Mouse (Mus musculus): ENCODE measurements at regions not wholly inside any gene's neighbourhood (a gene's known extent, or its start where the extent isn't known, plus 50 kb on each side); places are given as distances from the start of the nearest gene placed in this dataset.

DNA sequence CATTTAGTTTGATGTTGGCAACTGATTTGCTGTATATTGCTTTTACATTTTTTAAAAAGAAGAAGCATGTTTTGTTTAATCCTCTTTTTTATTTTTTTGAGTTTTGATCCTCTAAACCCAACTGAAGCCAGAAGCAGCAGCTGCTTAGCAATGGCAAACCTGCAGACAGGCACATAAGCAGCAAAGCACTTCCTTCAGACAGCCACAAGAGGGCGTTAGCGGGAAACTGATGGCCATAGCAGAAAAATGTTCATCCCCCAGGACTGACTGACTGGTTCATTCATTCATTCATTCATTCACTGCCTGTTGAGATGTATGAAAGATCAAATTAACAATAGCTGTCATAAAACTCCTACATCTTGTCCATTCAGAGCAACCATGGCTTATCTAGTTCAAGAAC lies 92.3 kb downstream of the Setd4 start:
- WGBS (ENCODE audit: insufficient replicate concordance): 0% methylated on average over 2 of the region's 2 CpGs
- Histone ChIP-seq H3K9me3 (replicated peaks; ENCODE audit: control insufficient read depth, low read length) (no peaks in the 10 kb centered on the region), H3K27me3 (ENCODE audit: control insufficient read depth, insufficient read depth, low read depth, low read length) (no peaks in the 10 kb centered on the region), H3K9ac (ENCODE audit: low read depth, low read length) (no peak overlapping the region), H3K27ac (ENCODE audit: low read length) (no peak overlapping the region), H3K4me1 (ENCODE audit: control insufficient read depth, low read depth, low read length) (no peaks in the 10 kb centered on the region), H3K36me3 (ENCODE audit: control insufficient read depth, insufficient read depth) (no peaks in the 10 kb centered on the region), H3K4me2 (ENCODE audit: low read depth, low read length) (no peak overlapping the region), H3K4me3 (ENCODE audit: low read depth, low read length) (no peak overlapping the region)
- ATAC-seq (ENCODE audit: low read depth): no peak

DNA sequence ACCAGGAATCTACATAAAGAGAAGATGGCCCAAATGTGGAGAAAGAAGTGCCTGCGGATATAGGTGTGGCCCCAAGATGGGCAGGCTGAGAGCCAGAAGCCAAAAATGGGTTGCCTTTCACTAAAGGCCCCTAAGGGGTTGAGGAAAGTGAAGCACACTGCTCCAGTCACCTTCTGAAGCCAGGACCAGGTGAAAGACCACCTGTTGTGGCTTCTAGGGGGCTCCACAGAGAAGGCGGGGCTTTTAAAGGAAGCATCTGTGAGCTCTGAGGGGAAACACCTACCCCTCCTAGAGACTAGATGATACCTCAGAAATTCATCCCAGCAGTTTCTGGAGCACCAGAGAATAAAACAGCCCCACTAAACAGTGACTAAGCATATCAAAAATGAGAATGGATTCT lies 105.1 kb downstream of the Setd4 start:
- ATAC-seq (ENCODE audit: low read depth): no peak
- Histone ChIP-seq H3K27ac (ENCODE audit: low read length) (no peak overlapping the region), H3K4me1 (ENCODE audit: control insufficient read depth, low read depth, low read length) (no peaks in the 10 kb centered on the region), H3K4me3 (ENCODE audit: low read depth, low read length) (no peak overlapping the region), H3K9ac (ENCODE audit: low read depth, low read length) (no peak overlapping the region), H3K36me3 (ENCODE audit: control insufficient read depth, insufficient read depth) (no peaks in the 10 kb centered on the region), H3K4me2 (ENCODE audit: low read depth, low read length) (no peak overlapping the region), H3K9me3 (replicated peaks; ENCODE audit: control insufficient read depth, low read length) (peaks cover 3% of the 10 kb centered on the region; the same call in 1 of the 2 replicates), H3K27me3 (ENCODE audit: control insufficient read depth, insufficient read depth, low read depth, low read length) (no peaks in the 10 kb centered on the region)
- WGBS (ENCODE audit: insufficient replicate concordance): 72% methylated on average over 2 of the region's 2 CpGs

DNA sequence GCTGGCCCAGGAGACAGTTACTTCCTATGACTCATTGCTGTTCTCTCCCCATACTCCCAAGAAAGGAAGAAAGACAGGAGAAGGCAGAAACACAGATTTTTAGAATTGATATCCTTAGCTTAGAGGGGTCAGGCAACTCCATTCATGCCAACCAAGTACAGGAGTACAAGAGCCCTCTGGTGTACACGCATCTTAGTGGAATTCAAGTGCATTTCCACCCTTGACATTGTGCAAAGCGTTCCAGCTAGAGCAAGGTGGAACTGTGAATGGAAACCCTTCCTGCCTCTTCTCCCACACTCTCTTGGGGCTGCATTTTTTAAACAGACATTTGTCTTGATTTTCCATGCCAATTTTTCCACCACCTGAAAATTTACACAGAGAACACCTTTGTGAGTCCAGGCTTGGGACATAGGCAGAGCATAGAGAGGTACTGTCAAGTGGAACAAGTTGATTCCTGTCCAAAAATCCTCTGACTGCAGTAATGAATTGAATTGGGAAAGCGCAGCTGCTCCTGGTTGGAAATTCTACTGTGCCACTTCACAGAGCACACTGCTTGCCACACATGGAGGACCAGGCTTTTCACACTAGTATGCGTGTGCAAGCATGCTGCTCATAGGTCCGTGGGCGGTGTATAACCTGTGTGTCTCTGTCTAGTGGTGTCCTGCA lies 110.4 kb downstream of the Setd4 start:
- Histone ChIP-seq H3K9ac (ENCODE audit: low read depth, low read length) (no peak overlapping the region), H3K4me2 (ENCODE audit: low read depth, low read length) (no peak overlapping the region), H3K27ac (ENCODE audit: low read length) (no peak overlapping the region), H3K4me3 (ENCODE audit: low read depth, low read length) (no peak overlapping the region), H3K36me3 (ENCODE audit: control insufficient read depth, insufficient read depth) (no peaks in the 10 kb centered on the region), H3K9me3 (replicated peaks; ENCODE audit: control insufficient read depth, low read length) (no peaks in the 10 kb centered on the region), H3K27me3 (ENCODE audit: control insufficient read depth, insufficient read depth, low read depth, low read length) (no peaks in the 10 kb centered on the region), H3K4me1 (ENCODE audit: control insufficient read depth, low read depth, low read length) (no peaks in the 10 kb centered on the region)
- ATAC-seq (ENCODE audit: low read depth): no peak
- 60% methylated on average over 6 of the region's 6 CpGs for WGBS (ENCODE audit: insufficient replicate concordance)

DNA sequence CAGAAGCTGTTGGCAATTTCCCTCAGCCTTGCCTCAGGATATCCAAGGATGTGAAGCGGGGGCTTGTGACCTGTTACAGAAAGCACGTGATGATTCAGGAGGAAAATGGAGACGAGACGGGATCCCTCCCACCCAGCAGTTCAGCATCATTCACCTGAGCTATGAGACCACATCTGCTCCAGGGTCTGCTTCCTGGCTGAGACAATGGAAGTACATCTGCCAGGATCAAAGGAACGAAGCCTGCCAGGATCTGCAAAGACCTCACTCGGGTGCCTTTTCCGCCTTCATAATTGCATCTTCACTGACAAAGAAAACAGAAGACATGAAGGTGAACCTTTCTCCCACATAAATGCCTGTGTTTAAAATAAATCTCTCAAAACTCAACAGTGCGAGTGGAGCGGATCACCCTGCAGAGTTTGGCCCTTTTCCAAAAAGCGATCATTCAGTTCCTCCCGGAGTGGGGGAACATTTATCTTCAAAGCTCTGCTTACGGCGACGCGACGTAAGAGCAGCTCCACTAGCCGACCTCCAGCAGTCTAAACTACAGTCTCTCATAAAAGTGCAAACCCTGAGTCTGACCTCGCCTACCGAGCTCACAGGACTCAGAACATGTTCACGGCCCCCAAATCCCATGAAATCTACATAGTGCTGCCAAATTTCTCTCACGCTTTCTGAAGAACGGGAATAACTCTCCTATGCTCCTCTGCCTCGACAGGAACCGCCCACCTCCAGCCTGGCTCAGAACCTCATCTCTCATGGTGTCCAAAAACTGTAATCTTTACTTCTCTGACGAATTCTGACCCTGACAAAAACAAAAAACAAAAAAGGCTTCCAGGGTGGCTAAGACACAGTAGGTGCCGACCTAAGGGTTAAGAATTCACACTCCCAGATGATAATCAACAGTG lies 117.0 kb downstream of the Setd4 start:
- Histone ChIP-seq H3K36me3 (ENCODE audit: control insufficient read depth, insufficient read depth) (no peaks in the 10 kb centered on the region), H3K4me2 (ENCODE audit: low read depth, low read length) (no peak overlapping the region), H3K27ac (ENCODE audit: low read length) (no peak overlapping the region)

DNA sequence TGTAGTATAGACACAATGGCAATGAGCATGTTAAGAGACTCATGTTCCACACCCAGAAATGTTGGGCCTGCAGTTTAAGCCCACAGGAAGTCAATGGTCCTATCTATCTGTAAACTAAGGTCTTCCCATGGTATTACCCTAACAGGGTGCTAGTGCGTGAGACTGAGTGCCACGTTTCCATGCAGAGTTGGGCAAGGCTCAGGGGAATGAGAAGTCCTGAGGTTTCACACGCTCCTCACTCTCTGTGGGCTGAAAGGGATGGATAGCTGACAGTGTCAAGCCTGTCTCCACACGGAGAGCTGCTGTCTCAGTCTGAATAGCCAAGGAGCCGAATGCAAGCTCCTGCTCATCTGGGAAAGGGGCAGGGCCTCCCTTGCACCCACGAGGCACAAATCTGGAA lies 133.9 kb downstream of the Setd4 start:
- no peak overlapping the region for H3K4me3 ChIP-seq (ENCODE audit: low read depth, low read length)
- 56% methylated on average over 6 of the region's 6 CpGs for WGBS (ENCODE audit: insufficient replicate concordance)
- no peak for ATAC-seq (ENCODE audit: low read depth)
- no peaks in the 10 kb centered on the region for H3K4me1 ChIP-seq (ENCODE audit: control insufficient read depth, low read depth, low read length)
- H3K4me2 ChIP-seq (ENCODE audit: low read depth, low read length): no peak overlapping the region
- H3K36me3 ChIP-seq (ENCODE audit: control insufficient read depth, insufficient read depth): no peaks in the 10 kb centered on the region
- no peak overlapping the region for H3K27ac ChIP-seq (ENCODE audit: low read length)
- no peak overlapping the region for H3K9ac ChIP-seq (ENCODE audit: low read depth, low read length)
- no peaks in the 10 kb centered on the region for H3K9me3 ChIP-seq (replicated peaks; ENCODE audit: control insufficient read depth, low read length)
- no peaks in the 10 kb centered on the region for H3K27me3 ChIP-seq (ENCODE audit: control insufficient read depth, insufficient read depth, low read depth, low read length)

More for the DNA sequence above, 117.0 kb downstream of the Setd4 start:
- no peaks in the 10 kb centered on the region for H3K9me3 ChIP-seq (replicated peaks; ENCODE audit: control insufficient read depth, low read length)
- ATAC-seq (ENCODE audit: low read depth): no peak
- 68% methylated on average over 26 of the region's 26 CpGs for WGBS (ENCODE audit: insufficient replicate concordance)
- H3K9ac ChIP-seq (ENCODE audit: low read depth, low read length): no peak overlapping the region
- no peak overlapping the region for H3K4me3 ChIP-seq (ENCODE audit: low read depth, low read length)
- H3K27me3 ChIP-seq (ENCODE audit: control insufficient read depth, insufficient read depth, low read depth, low read length): no peaks in the 10 kb centered on the region; the same call in 1 of the 2 replicates
- H3K4me1 ChIP-seq (ENCODE audit: control insufficient read depth, low read depth, low read length): no peaks in the 10 kb centered on the region

DNA sequence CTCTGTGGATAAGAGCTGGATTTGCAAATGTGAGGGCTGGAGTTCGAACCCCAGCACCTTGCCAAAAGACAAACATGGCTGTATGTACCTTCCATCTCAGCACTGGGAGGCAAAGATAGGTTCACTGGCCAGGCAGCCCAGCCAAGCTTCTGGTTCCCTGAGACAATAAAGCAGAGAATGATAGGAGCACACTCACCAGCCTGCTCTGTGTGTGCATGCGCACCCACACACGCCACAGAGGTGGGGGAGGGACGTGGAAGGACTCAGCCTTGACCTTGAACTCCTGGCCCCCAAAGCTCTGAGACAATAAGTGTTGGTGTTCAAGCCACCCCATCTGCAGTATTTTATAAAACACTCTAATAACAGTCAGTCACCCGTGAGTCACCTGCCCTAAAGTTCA lies 138.1 kb downstream of the Setd4 start:
- Histone ChIP-seq H3K9me3 (replicated peaks; ENCODE audit: control insufficient read depth, low read length) (no peaks in the 10 kb centered on the region), H3K4me3 (ENCODE audit: low read depth, low read length) (no peak overlapping the region), H3K27me3 (ENCODE audit: control insufficient read depth, insufficient read depth, low read depth, low read length) (no peaks in the 10 kb centered on the region), H3K36me3 (ENCODE audit: control insufficient read depth, insufficient read depth) (no peaks in the 10 kb centered on the region), H3K4me1 (ENCODE audit: control insufficient read depth, low read depth, low read length) (no peaks in the 10 kb centered on the region), H3K9ac (ENCODE audit: low read depth, low read length) (no peak overlapping the region), H3K4me2 (ENCODE audit: low read depth, low read length) (no peak overlapping the region), H3K27ac (ENCODE audit: low read length) (no peak overlapping the region)
- WGBS (ENCODE audit: insufficient replicate concordance): 66% methylated on average over 5 of the region's 5 CpGs
- no peak for ATAC-seq (ENCODE audit: low read depth)

DNA sequence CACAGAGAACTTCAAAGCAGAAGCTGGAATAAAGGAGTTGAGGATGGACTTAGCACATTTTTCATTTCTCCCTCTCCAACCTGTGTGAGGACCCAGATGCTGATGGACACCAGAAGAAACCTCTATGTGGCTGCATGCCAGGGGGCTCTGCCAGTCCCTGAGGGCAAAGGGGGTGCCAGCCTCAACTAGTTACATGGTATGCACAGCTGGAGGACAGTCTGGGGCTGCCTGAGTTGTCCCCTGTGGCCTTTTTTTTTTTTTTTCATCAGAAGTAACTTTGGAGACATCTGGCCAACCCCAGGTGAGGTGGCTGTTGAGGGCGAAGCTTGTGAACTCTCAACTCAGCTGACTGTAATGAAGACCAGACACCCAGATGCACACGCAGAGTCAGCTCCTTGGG lies 139.0 kb downstream of the Setd4 start:
- Histone ChIP-seq H3K9me3 (replicated peaks; ENCODE audit: control insufficient read depth, low read length) (no peaks in the 10 kb centered on the region), H3K4me1 (ENCODE audit: control insufficient read depth, low read depth, low read length) (no peaks in the 10 kb centered on the region), H3K4me3 (ENCODE audit: low read depth, low read length) (no peak overlapping the region), H3K9ac (ENCODE audit: low read depth, low read length) (no peak overlapping the region), H3K27ac (ENCODE audit: low read length) (no peak overlapping the region), H3K4me2 (ENCODE audit: low read depth, low read length) (no peak overlapping the region), H3K36me3 (ENCODE audit: control insufficient read depth, insufficient read depth) (no peaks in the 10 kb centered on the region), H3K27me3 (ENCODE audit: control insufficient read depth, insufficient read depth, low read depth, low read length) (no peaks in the 10 kb centered on the region; the same call in 1 of the 2 replicates)
- ATAC-seq (ENCODE audit: low read depth): no peak
- WGBS (ENCODE audit: insufficient replicate concordance): 45% methylated on average over 2 of the region's 2 CpGs

DNA sequence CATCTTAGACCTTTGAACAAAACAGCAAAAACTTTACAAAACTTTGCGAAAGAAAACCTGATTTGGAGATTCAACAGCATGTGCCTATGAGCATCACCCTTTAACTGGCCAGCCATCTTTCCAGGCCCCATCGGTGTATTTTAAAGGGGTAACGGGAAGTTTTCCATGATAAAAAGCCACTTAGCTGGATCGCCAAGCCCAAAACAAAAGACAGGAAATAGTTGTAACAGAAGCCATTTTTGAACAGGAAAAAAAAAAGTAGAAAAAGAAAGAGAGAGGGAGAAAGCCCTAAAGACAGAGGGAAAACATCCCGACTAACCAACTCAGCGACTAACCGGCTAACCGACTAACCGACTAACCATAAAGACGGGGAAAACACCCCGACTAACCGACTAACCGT lies 140.5 kb downstream of the Setd4 start:
- no peak for ATAC-seq (ENCODE audit: low read depth)
- Histone ChIP-seq H3K9ac (ENCODE audit: low read depth, low read length) (no peak overlapping the region), H3K9me3 (replicated peaks; ENCODE audit: control insufficient read depth, low read length) (no peaks in the 10 kb centered on the region)

DNA sequence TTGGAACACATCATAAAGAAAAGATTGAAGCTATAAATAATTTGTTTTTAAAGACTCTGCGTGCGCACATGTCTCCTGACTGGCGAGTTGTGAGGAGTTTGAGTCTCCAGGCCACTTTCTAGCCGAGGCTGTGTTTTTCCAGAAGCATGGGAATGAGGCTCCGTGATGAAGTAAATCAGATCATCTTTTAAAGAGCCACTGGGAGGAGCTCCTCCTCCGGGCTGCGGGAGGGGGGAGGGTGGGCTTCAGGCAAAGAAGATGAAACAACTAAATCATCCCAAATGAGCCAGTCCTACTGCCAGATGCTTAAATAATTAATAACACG lies 141.6 kb downstream of the Setd4 start:
- no peaks in the 10 kb centered on the region for H3K36me3 ChIP-seq (ENCODE audit: control insufficient read depth, insufficient read depth)
- H3K9me3 ChIP-seq (replicated peaks; ENCODE audit: control insufficient read depth, low read length): no peaks in the 10 kb centered on the region
- H3K27me3 ChIP-seq (ENCODE audit: control insufficient read depth, insufficient read depth, low read depth, low read length): no peaks in the 10 kb centered on the region; the same call in 1 of the 2 replicates
- H3K9ac ChIP-seq (ENCODE audit: low read depth, low read length): no peak overlapping the region
- H3K4me3 ChIP-seq (ENCODE audit: low read depth, low read length): no peak overlapping the region
- WGBS (ENCODE audit: insufficient replicate concordance): 53% methylated on average over 8 of the region's 8 CpGs
- no peaks in the 10 kb centered on the region for H3K4me1 ChIP-seq (ENCODE audit: control insufficient read depth, low read depth, low read length)
- H3K27ac ChIP-seq (ENCODE audit: low read length): no peak overlapping the region
- ATAC-seq (ENCODE audit: low read depth): no peak
- H3K4me2 ChIP-seq (ENCODE audit: low read depth, low read length): no peak overlapping the region

More for the DNA sequence above, 140.5 kb downstream of the Setd4 start:
- H3K4me2 ChIP-seq (ENCODE audit: low read depth, low read length): no peak overlapping the region
- no peaks in the 10 kb centered on the region for H3K36me3 ChIP-seq (ENCODE audit: control insufficient read depth, insufficient read depth)
- WGBS (ENCODE audit: insufficient replicate concordance): 78% methylated on average over 13 of the region's 13 CpGs
- no peaks in the 10 kb centered on the region; the same call in 1 of the 2 replicates for H3K27me3 ChIP-seq (ENCODE audit: control insufficient read depth, insufficient read depth, low read depth, low read length)
- H3K4me1 ChIP-seq (ENCODE audit: control insufficient read depth, low read depth, low read length): no peaks in the 10 kb centered on the region
- no peak overlapping the region for H3K27ac ChIP-seq (ENCODE audit: low read length)
- no peak overlapping the region for H3K4me3 ChIP-seq (ENCODE audit: low read depth, low read length)
